Comparison of ENCODE assay signal across 21 mouse cellular contexts in genomic region chr4:34661514-34661913, GRCm38 (mm10). TPM values are rescaled to one million over a fixed set of nuclear protein-coding genes. Genes with fewer than 3 reads are reported as not detected.
DNase-seq lines count a peak whose midpoint lies in the region; ATAC-seq and TF ChIP-seq lines count a peak whose summit lies in the region.
"Had no signal": no experiment of that assay in that cellular context is flagged by ENCODE, and none has a peak within 500 bp of the region (broad histone marks: within the 10 kb centered on the region; RNA-seq: fewer than 3 reads in every experiment).

No protein-coding gene starts in this region.

- TF ChIP-seq CTCF in liver, postnatal 0 days (IDR thresholded peaks at IDR 0.05; ENCODE audit: low read depth), result no peak
- no peak for TF ChIP-seq CTCF in cortical plate, adult 2 months (IDR thresholded peaks at IDR 0.05; ENCODE audit: extremely low read depth, insufficient read depth, low read length)
- no peak for TF ChIP-seq CTCF in layer of hippocampus, adult 2 months (conservative IDR thresholded peaks at IDR 0.05)

- ATAC-seq in hindbrain, embryonic 13.5 days (ENCODE audit: low FRiP score), result peak; percentile 5; the same call in 1 of the 2 replicates
- ATAC-seq in hindbrain, embryonic 14.5 days (ENCODE audit: low FRiP score), result no peak
- ATAC-seq in liver, embryonic 16.5 days (ENCODE audit: low read depth), result 0 out of 2 replicates have a peak, but pooled peaks have one; percentile 27
- no peak for ATAC-seq in liver, postnatal 0 days
- ATAC-seq: forebrain, postnatal 0 days had no signal

- H3K9ac ChIP-seq in hindbrain, embryonic 13.5 days, result no peak overlapping the region
- no peak overlapping the region for H3K9ac ChIP-seq in hindbrain, embryonic 14.5 days
- no peak overlapping the region for H3K9ac ChIP-seq in liver, embryonic 16.5 days (ENCODE audit: low read depth, low read length)
- no peak overlapping the region for H3K9ac ChIP-seq in liver, postnatal 0 days (replicated peaks)
- H3K9ac ChIP-seq: forebrain, postnatal 0 days; limb, embryonic 12.5 days had no signal

- H3K4me1 ChIP-seq in hindbrain, embryonic 13.5 days (replicated peaks), result no peaks in the 10 kb centered on the region
- H3K4me1 ChIP-seq in hindbrain, embryonic 14.5 days (replicated peaks; ENCODE audit: control insufficient read depth, insufficient read depth, low read length), result no peaks in the 10 kb centered on the region
- H3K4me1 ChIP-seq in liver, embryonic 16.5 days (ENCODE audit: control insufficient read depth, low read depth, low read length), result no peaks in the 10 kb centered on the region
- H3K4me1 ChIP-seq in liver, postnatal 0 days (ENCODE audit: insufficient read depth), result no peaks in the 10 kb centered on the region
- no peaks in the 10 kb centered on the region for H3K4me1 ChIP-seq in cortical plate, adult 2 months (ENCODE audit: control insufficient read depth, insufficient read depth, low read length)
- H3K4me1 ChIP-seq: hindbrain, embryonic 10.5 days; limb, embryonic 12.5 days had no signal

- no peaks in the 10 kb centered on the region for H3K27me3 ChIP-seq in hindbrain, embryonic 13.5 days
- H3K27me3 ChIP-seq in hindbrain, embryonic 14.5 days (ENCODE audit: control insufficient read depth, insufficient read depth, low read length), result no peaks in the 10 kb centered on the region
- H3K27me3 ChIP-seq in liver, embryonic 16.5 days (ENCODE audit: control insufficient read depth, insufficient read depth, low read depth, low read length), result no peaks in the 10 kb centered on the region
- H3K27me3 ChIP-seq in liver, postnatal 0 days (ENCODE audit: insufficient read depth, low read length), result no peaks in the 10 kb centered on the region
- H3K27me3 ChIP-seq: limb, embryonic 12.5 days had no signal

- no peak overlapping the region for H3K4me2 ChIP-seq in hindbrain, embryonic 13.5 days
- no peak overlapping the region for H3K4me2 ChIP-seq in hindbrain, embryonic 14.5 days (replicated peaks)
- H3K4me2 ChIP-seq in liver, embryonic 16.5 days (ENCODE audit: low read depth, low read length), result no peak overlapping the region
- H3K4me2 ChIP-seq in liver, postnatal 0 days (ENCODE audit: low read depth, low read length), result no peak overlapping the region
- H3K4me2 ChIP-seq: heart, embryonic 11.5 days; limb, embryonic 12.5 days had no signal

- H3K36me3 ChIP-seq in hindbrain, embryonic 13.5 days, result peaks cover 81% of the 10 kb centered on the region
- peaks cover 89% of the 10 kb centered on the region for H3K36me3 ChIP-seq in hindbrain, embryonic 14.5 days (replicated peaks; ENCODE audit: control insufficient read depth, insufficient read depth)
- peaks cover 7% of the 10 kb centered on the region for H3K36me3 ChIP-seq in liver, embryonic 16.5 days (ENCODE audit: control insufficient read depth, insufficient read depth)
- H3K36me3 ChIP-seq in liver, postnatal 0 days (replicated peaks; ENCODE audit: insufficient read depth, low read length), result peaks cover 53% of the 10 kb centered on the region

- H3K4me3 ChIP-seq in hindbrain, embryonic 13.5 days, result no peak overlapping the region
- no peak overlapping the region for H3K4me3 ChIP-seq in hindbrain, embryonic 14.5 days (replicated peaks; ENCODE audit: low read length)
- H3K4me3 ChIP-seq in liver, embryonic 16.5 days (ENCODE audit: low read depth, low read length), result no peak overlapping the region
- H3K4me3 ChIP-seq in liver, postnatal 0 days (ENCODE audit: low read depth, low read length), result no peak overlapping the region
- no peak overlapping the region for H3K4me3 ChIP-seq in cortical plate, adult 2 months (ENCODE audit: insufficient read depth, low read length)
- H3K4me3 ChIP-seq in layer of hippocampus, adult 2 months, result no peak overlapping the region
- H3K4me3 ChIP-seq: hindbrain, embryonic 10.5 days; limb, embryonic 12.5 days had no signal

- TF ChIP-seq EP300 in liver, postnatal 0 days (IDR thresholded peaks at IDR 0.05; ENCODE audit: low read depth), result no peak

- 100% methylated on average over 2 of the region's 2 CpGs for WGBS in hindbrain, embryonic 13.5 days
- 100% methylated on average over 2 of the region's 2 CpGs for WGBS in hindbrain, embryonic 14.5 days
- 91% methylated on average over 2 of the region's 2 CpGs for WGBS in liver, embryonic 16.5 days (ENCODE audit: insufficient replicate concordance)
- 90% methylated on average over 2 of the region's 2 CpGs for WGBS in liver, postnatal 0 days (ENCODE audit: insufficient replicate concordance)

- DNase-seq in hindbrain, embryonic 14.5 days (ENCODE audit: low spot score), result no peak
- DNase-seq in liver, postnatal 0 days, result no peak
- peak; percentile 24 for DNase-seq in brain, adult 2 months (ENCODE audit: low read depth, low spot score)
- DNase-seq in layer of hippocampus, adult 2 months (ENCODE audit: low spot score in 2 of 2), result no peak
- no peak for DNase-seq in cerebellum, postnatal 36 days
- DNase-seq: adrenal gland, adult 2 months; cerebellum, adult 18-20 months; cerebellum, postnatal 25 days; forebrain, postnatal 0 days; gastrocnemius, postnatal 36 days; kidney, adult 2 months; lung, adult 18-20 months; right cerebral cortex, postnatal 14 days; thymus, postnatal 14 days had no signal

- TF ChIP-seq POLR2A in cortical plate, adult 2 months (IDR thresholded peaks at IDR 0.05; ENCODE audit: extremely low read depth, insufficient read depth, low read length), result no peak

- no peak overlapping the region for H3K27ac ChIP-seq in hindbrain, embryonic 13.5 days
- no peak overlapping the region for H3K27ac ChIP-seq in hindbrain, embryonic 14.5 days
- no peak overlapping the region for H3K27ac ChIP-seq in liver, embryonic 16.5 days (ENCODE audit: low read length)
- no peak overlapping the region for H3K27ac ChIP-seq in liver, postnatal 0 days (ENCODE audit: low read depth)
- H3K27ac ChIP-seq in cortical plate, adult 2 months (ENCODE audit: insufficient read depth, low read length), result peak overlapping the region; percentile 3
- H3K27ac ChIP-seq in layer of hippocampus, adult 2 months, result no peak overlapping the region
- H3K27ac ChIP-seq: hindbrain, embryonic 10.5 days; kidney, postnatal 0 days; limb, embryonic 12.5 days had no signal

- no peaks in the 10 kb centered on the region for H3K9me3 ChIP-seq in hindbrain, embryonic 13.5 days
- H3K9me3 ChIP-seq in hindbrain, embryonic 14.5 days (ENCODE audit: control insufficient read depth, low read length), result no peaks in the 10 kb centered on the region
- H3K9me3 ChIP-seq in liver, embryonic 16.5 days (replicated peaks; ENCODE audit: control insufficient read depth, low read length), result no peaks in the 10 kb centered on the region
- no peaks in the 10 kb centered on the region for H3K9me3 ChIP-seq in liver, postnatal 0 days (ENCODE audit: low read length)
- H3K9me3 ChIP-seq: hindbrain, embryonic 10.5 days; limb, embryonic 12.5 days had no signal

RNA-seq across cellular contexts. Expression of gene Slc35a1, which starts 25.7 kb away (rescaled TPM):
- polyA plus RNA-seq in hindbrain, embryonic 13.5 days (2015; fragmentation: Nextera tagmentation; extraction: Ambion mirVana), result 52.6 and 55.7 TPM in 2 replicates
- polyA plus RNA-seq in hindbrain, embryonic 14.5 days (2014; fragmentation: Nextera tagmentation; extraction: Ambion mirVana), result 37.0 and 47.3 TPM in 2 replicates
- polyA plus RNA-seq in liver, embryonic 16.5 days (2015; fragmentation: Nextera tagmentation; extraction: Ambion mirVana), result 15.1 and 15.3 TPM in 2 replicates
- 10.6 and 12.3 TPM in 2 replicates for polyA plus RNA-seq in liver, postnatal 0 days (2015; fragmentation: Nextera tagmentation; extraction: Ambion mirVana)
- polyA plus RNA-seq in cortical plate, adult 2 months (2012; rRNA removed), result 17.3 and 19.1 TPM in 2 replicates
- total RNA-seq in layer of hippocampus, adult 2 months (2021), result 10 to 100 TPM; 18.0 to 21.4 TPM

RNA-seq across cellular contexts. Expression of gene Rars2, which starts 46.8 kb away (rescaled TPM):
- polyA plus RNA-seq in hindbrain, embryonic 13.5 days (2015; fragmentation: Nextera tagmentation; extraction: Ambion mirVana), result 59.3 and 60.0 TPM in 2 replicates
- 45.8 and 50.3 TPM in 2 replicates for polyA plus RNA-seq in hindbrain, embryonic 14.5 days (2014; fragmentation: Nextera tagmentation; extraction: Ambion mirVana)
- 21.7 and 24.6 TPM in 2 replicates for polyA plus RNA-seq in liver, embryonic 16.5 days (2015; fragmentation: Nextera tagmentation; extraction: Ambion mirVana)
- polyA plus RNA-seq in liver, postnatal 0 days (2015; fragmentation: Nextera tagmentation; extraction: Ambion mirVana), result 17.8 and 18.1 TPM in 2 replicates
- 25.7 and 27.4 TPM in 2 replicates for polyA plus RNA-seq in cortical plate, adult 2 months (2012; rRNA removed)
- total RNA-seq in layer of hippocampus, adult 2 months (2021), result 10 to 100 TPM; 24.2 to 28.5 TPM

RNA-seq across cellular contexts. Expression of gene Orc3, which starts 46.8 kb away (rescaled TPM):
- polyA plus RNA-seq in hindbrain, embryonic 13.5 days (2015; fragmentation: Nextera tagmentation; extraction: Ambion mirVana), result 89.2 and 90.9 TPM in 2 replicates
- 95.3 and 96.2 TPM in 2 replicates for polyA plus RNA-seq in hindbrain, embryonic 14.5 days (2014; fragmentation: Nextera tagmentation; extraction: Ambion mirVana)
- polyA plus RNA-seq in liver, embryonic 16.5 days (2015; fragmentation: Nextera tagmentation; extraction: Ambion mirVana), result 36.8 and 38.9 TPM in 2 replicates
- polyA plus RNA-seq in liver, postnatal 0 days (2015; fragmentation: Nextera tagmentation; extraction: Ambion mirVana), result 23.1 and 23.3 TPM in 2 replicates
- polyA plus RNA-seq in cortical plate, adult 2 months (2012; rRNA removed), result 32.8 and 34.8 TPM in 2 replicates
- total RNA-seq in layer of hippocampus, adult 2 months (2021), result 10 to 100 TPM; 59.1 to 64.4 TPM

Comparison
In these comparisons a context has a peak if more than half of its experiments do, and no peak if none do; other contexts are left out.
1. ATAC-seq: peak in hindbrain, embryonic 13.5 days (single experiment) and liver, embryonic 16.5 days (single experiment); none in hindbrain, embryonic 14.5 days (single experiment) and liver, postnatal 0 days (single experiment).